Mouse (Mus musculus) thymus, adult 18-20 months (tissue): Measurements from ENCODE around the gene Tas2r124.

Source experiments
- DNase-seq, 2 experiments: peaks; one replicate each; pipeline ENCODE4 v3.0.0; 2022; ENCODE audit warnings: mixed read lengths in 2 of 2

The Tas2r124 gene

DNA sequence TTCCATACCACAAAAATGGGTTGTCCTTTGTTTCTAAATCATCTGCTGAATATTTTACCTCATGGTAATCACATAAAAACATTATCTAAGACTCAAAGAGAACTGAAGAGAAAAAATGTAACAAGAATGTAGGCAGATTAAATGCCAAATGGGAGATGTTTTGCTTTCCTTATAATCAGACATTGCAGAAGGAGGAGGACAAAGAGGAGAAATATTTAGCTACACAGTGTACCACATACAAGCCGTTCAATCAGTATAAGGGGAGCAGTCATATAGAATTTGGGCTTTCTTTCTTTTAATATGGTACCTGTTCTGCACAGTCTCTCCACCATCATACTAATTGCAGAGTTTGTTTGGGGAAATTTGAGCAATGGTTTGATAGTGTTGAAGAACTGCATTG, at the start of gene Tas2r124:
Gene Tas2r124, plus strand, starts transcription at position 301 of the 400 bp plus-strand sequence.
- DNase-seq, result no peak

DNA sequence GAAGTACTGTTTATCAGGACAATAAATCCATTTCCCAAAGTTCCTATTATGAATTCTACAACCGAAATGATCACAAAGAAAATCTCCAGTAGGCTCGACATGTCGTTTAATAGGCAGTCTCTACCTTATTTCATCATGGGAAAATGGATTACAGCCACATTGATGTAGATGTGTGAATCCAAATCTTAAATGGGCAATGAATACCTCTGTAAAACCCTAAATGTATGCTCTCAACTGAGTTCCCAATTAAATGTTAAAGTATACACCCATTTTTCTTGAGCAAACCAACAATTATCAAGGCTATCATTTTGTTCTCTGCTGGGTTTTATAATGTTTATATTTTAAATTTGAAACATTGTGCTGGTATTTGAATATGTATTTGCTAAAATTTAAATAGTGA, 42.7 kb upstream of the Tas2r124 start, which contains the start of gene Tas2r122:
Gene Tas2r122, minus strand, starts transcription at position 101 of the 400 bp plus-strand sequence.
- DNase-seq, result no peak

DNA sequence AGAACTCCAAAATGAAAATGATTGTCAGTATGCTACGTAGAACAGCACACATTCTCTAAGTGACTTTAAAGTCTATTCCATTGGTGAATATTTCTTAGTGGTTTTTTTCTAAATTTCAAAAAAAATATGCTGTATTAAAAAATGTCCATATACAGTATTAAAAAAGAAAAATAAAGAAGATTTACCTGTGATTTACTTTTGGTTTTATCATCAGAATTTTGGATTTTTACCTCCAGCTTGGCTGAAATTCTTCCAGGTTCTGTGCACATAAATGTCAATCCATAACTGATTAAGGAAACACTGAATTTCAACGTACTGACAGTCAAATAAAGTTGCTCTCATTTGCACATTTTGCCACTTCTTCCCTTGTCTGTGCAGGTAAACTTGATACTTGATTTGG, 16.6 kb upstream of the Tas2r124 start, which contains the start of gene Tas2r115:
Gene Tas2r115, minus strand, starts transcription at position 101 of the 400 bp plus-strand sequence.
- DNase-seq, result no peak

- no peak for DNase-seq
Measured at GRCm38 (mm10) chr6:132750206-132750605, 4.3 kb upstream of the Tas2r124 start.

DNA sequence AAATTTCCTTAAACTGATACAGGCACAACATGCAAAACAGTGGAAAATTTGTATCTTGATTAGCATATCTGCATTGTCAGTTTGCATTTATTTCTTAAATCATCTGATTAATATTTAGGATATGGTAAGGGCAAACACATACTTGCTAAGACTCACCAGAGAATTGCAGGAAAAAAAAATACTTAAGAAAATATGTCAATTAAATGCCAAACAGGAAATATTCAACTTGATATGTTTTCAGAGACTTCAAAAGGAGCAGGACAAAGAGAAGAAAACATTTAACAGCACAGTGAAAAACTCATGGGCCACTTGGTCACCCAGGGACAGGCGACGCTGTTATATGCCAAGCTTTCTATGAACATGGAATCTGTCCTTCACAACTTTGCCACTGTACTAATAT, 7.3 kb downstream of the Tas2r124 start, which contains the start of gene Tas2r102:
Gene Tas2r102, plus strand, starts transcription at position 301 of the 400 bp plus-strand sequence.
- no peak for DNase-seq

GRCm38 (mm10) chr6:132778062-132778461, 23.5 kb downstream of the Tas2r124 start, which contains the start of gene Tas2r136:
Tas2r136 (minus strand) TSS chr6:132778162.
- no peak for DNase-seq

DNA sequence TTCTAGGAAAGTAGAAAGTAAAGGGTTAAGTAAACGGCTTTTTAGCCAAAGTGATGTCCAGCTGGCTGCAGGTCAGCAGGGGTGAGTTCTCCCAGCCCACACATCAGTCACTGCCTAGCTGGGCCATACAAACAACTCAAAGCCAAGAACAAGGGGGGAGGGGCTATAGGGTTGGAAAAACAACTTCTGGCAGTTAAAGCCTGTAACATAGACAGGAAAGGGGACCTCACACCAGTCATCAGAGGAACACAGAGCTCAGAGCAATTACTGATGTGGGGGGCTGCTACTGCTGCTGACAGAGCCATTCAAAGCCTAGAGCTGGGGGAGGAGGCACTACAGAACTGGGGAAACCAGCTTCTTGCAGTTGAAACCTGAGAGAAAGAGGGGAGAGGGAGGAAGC, 40.9 kb downstream of the Tas2r124 start:
- DNase-seq, result no peak

GRCm38 (mm10) chr6:132802518-132802917, 48.0 kb downstream of the Tas2r124 start, which contains the start of gene Tas2r117:
Tas2r117 (plus strand) TSS chr6:132802818.
- no peak for DNase-seq
